Mouse (Mus musculus): ENCODE data around the gene Gm29289. TPM values are rescaled to one million over a fixed set of nuclear protein-coding genes. Genes with fewer than 3 reads are reported as not detected.
"Not testable (repeated sequence)": the region's sequence is repeated elsewhere in the genome, so short reads cannot be mapped to it uniquely, and the experiment has no call there.

The Gm29289 gene
- polyA plus RNA-seq (2014; fragmentation: Nextera tagmentation; extraction: Ambion mirVana) = not detected in 2 replicates

DNA sequence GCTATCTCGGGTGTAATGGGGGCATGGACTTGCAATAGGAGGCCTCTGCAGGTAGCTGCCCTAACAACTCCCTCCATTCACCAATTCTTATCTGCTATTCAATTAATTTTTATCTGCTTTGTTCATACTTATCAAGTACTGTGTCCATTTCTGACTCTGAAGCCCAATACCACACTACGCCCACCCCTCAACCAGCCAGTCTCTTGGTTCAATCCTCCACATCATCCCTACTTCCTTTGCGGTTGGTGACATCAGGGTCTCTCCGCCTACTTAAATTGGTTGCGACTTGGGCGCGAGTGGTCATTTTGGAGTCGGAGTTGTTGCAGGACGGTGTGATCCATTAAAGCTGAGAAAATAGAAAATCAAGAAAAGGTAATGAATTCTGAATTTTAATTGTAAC is at the start of gene Gm29289:
Gene Gm29289 (plus strand): TSS at position 301 of the 400 bp plus-strand sequence.
- no CpG with 5 or more reads among the region's 9 CpGs for WGBS
- not testable (repeated sequence) for H3K4me2 ChIP-seq (replicated peaks; ENCODE audit: low read depth, low read length); H3K36me3 ChIP-seq (ENCODE audit: control insufficient read depth, insufficient read depth, low read length); H3K9me3 ChIP-seq (ENCODE audit: control insufficient read depth, low read depth, low read length); H3K27ac ChIP-seq (ENCODE audit: low read length); H3K4me3 ChIP-seq (ENCODE audit: low read depth, low read length); H3K9ac ChIP-seq (replicated peaks; ENCODE audit: low read depth, low read length); ATAC-seq (ENCODE audit: insufficient number of reproducible peaks, insufficient read depth, low FRiP score, low read depth); H3K27me3 ChIP-seq (ENCODE audit: control insufficient read depth, insufficient read depth, low read length); H3K4me1 ChIP-seq (ENCODE audit: control insufficient read depth, insufficient read depth, low read length)

DNA sequence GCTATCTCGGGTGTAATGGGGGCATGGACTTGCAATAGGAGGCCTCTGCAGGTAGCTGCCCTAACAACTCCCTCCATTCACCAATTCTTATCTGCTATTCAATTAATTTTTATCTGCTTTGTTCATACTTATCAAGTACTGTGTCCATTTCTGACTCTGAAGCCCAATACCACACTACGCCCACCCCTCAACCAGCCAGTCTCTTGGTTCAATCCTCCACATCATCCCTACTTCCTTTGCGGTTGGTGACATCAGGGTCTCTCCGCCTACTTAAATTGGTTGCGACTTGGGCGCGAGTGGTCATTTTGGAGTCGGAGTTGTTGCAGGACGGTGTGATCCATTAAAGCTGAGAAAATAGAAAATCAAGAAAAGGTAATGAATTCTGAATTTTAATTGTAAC is 31.7 kb upstream of the Gm29289 start, which contains the start of gene Gm10352:
Gene Gm10352 (plus strand): TSS at position 301 of the 400 bp plus-strand sequence.
- H3K9ac ChIP-seq (replicated peaks; ENCODE audit: low read depth, low read length); H3K4me1 ChIP-seq (ENCODE audit: control insufficient read depth, insufficient read depth, low read length); H3K36me3 ChIP-seq (ENCODE audit: control insufficient read depth, insufficient read depth, low read length); H3K27me3 ChIP-seq (ENCODE audit: control insufficient read depth, insufficient read depth, low read length); H3K27ac ChIP-seq (ENCODE audit: low read length); ATAC-seq (ENCODE audit: insufficient number of reproducible peaks, insufficient read depth, low FRiP score, low read depth); H3K4me2 ChIP-seq (replicated peaks; ENCODE audit: low read depth, low read length); H3K4me3 ChIP-seq (ENCODE audit: low read depth, low read length); H3K9me3 ChIP-seq (ENCODE audit: control insufficient read depth, low read depth, low read length): not testable (repeated sequence)
- WGBS = no CpG with 5 or more reads among the region's 9 CpGs

Other genes with a start within 250 kb of the Gm29289 start
- not detected in 2 replicates for gene H2al2b, start 211.9 kb upstream of the Gm29289 start, polyA plus RNA-seq (2014; fragmentation: Nextera tagmentation; extraction: Ambion mirVana)
- gene Gm4064, start 136.4 kb upstream of the Gm29289 start, polyA plus RNA-seq (2014; fragmentation: Nextera tagmentation; extraction: Ambion mirVana) = not detected in 2 replicates
- not detected in 2 replicates for gene Rbmy, start 101.9 kb upstream of the Gm29289 start, polyA plus RNA-seq (2014; fragmentation: Nextera tagmentation; extraction: Ambion mirVana)
- not detected in 2 replicates for gene Gm10256, start 101.9 kb upstream of the Gm29289 start, polyA plus RNA-seq (2014; fragmentation: Nextera tagmentation; extraction: Ambion mirVana)
- 0.56 TPM in 1 of 2 replicates, not detected in the other for gene Gm10352, start 31.6 kb upstream of the Gm29289 start, polyA plus RNA-seq (2014; fragmentation: Nextera tagmentation; extraction: Ambion mirVana)